Mouse (Mus musculus) ES-E14 (cell line): ENCODE data around the gene Lifr. TPM values are rescaled to one million over a fixed set of nuclear protein-coding genes. Genes with fewer than 3 reads are reported as not detected.

ENCODE experiments used
- DNase-seq: peaks from one replicate; pipeline ENCODE4 v3.0.0-alpha.2; 2013; ENCODE audit warnings: low read depth, low spot score
- H3K27ac ChIP-seq: 2 replicates; pipeline ENCODE4 v1.5.1; 2012; ENCODE audit warnings: low read depth, mild to moderate bottlenecking, low read length, moderate library complexity, mixed read lengths; ENCODE audit not compliant: poor library complexity, insufficient read depth, severe bottlenecking
- H3K36me3 ChIP-seq: 2 replicates; pipeline ENCODE4 v1.6.1; 2012; ENCODE audit warnings: mild to moderate bottlenecking, low read length, moderate library complexity, mixed read lengths; ENCODE audit not compliant: control insufficient read depth, poor library complexity, insufficient read depth, severe bottlenecking
- H3K4me1 ChIP-seq, 2 experiments: fragments of 150-350 bp in 1 of 2; sonication (generic) in 1 of 2; 2 replicates each; pipeline ENCODE4 v1.6.1; 2012; ENCODE audit warnings: low read length in 2 of 2, mild to moderate bottlenecking in 1 of 2, mixed read lengths in 1 of 2; ENCODE audit not compliant: control insufficient read depth in 2 of 2, insufficient read depth in 2 of 2, poor library complexity in 1 of 2
- H3K4me3 ChIP-seq, 2 experiments: fragments of 150-350 bp in 1 of 2; sonication (generic) in 1 of 2; 2 replicates each; pipeline ENCODE4 v1.5.1; 2012; ENCODE audit warnings: low read length in 2 of 2, low read depth in 1 of 2, mild to moderate bottlenecking in 1 of 2, mixed read lengths in 1 of 2; ENCODE audit not compliant: insufficient read depth in 1 of 2, poor library complexity in 1 of 2, severe bottlenecking in 1 of 2
- H3K9ac ChIP-seq: 2 replicates; pipeline ENCODE4 v1.6.1; 2012; ENCODE audit warnings: low read depth, mild to moderate bottlenecking, low read length, mixed read lengths; ENCODE audit not compliant: poor library complexity, insufficient read depth, severe bottlenecking
- H3K9me3 ChIP-seq: fragments of 150-350 bp; sonication (generic); 2 replicates; pipeline ENCODE4 v1.6.1; 2012; ENCODE audit warnings: low read depth, mild to moderate bottlenecking, low read length; ENCODE audit not compliant: control insufficient read depth, insufficient read depth
- CHD2 ChIP-seq: IDR thresholded peaks from 2 replicates; pipeline ENCODE4 v1.6.1; 2014; ENCODE audit warnings: mild to moderate bottlenecking, low read depth, low read length, inconsistent platforms
- HCFC1 ChIP-seq: IDR thresholded peaks from 2 replicates; pipeline ENCODE4 v1.6.1; 2012; ENCODE audit warnings: low read length, inconsistent platforms, borderline replicate concordance; ENCODE audit not compliant: insufficient read depth
- MAFK ChIP-seq: IDR thresholded peaks from 2 replicates; pipeline ENCODE4 v1.6.1; 2014; ENCODE audit warnings: mild to moderate bottlenecking, low read depth, low read length, inconsistent platforms; ENCODE audit not compliant: insufficient read depth
- ZC3H11A ChIP-seq: IDR thresholded peaks from 2 replicates; pipeline ENCODE4 v1.6.1; 2012; ENCODE audit warnings: low read depth, mild to moderate bottlenecking, inconsistent platforms, low read length, borderline replicate concordance
- ZNF384 ChIP-seq: IDR thresholded peaks from 2 replicates; pipeline ENCODE4 v1.6.1; 2012; ENCODE audit warnings: low read depth, low read length, inconsistent platforms
- in situ Hi-C, 2 experiments: fragments of 600-800 bp; cut with MboI; formaldehyde crosslinking; loops; one replicate each; pipeline ENCODE4 v1.15.1; 2025; ENCODE audit warnings: low sequenced_read_pairs in 2 of 2, inconsistent platforms in 1 of 2; ENCODE audit not compliant: unreplicated experiment in 2 of 2
- total RNA-seq: library from RNA; depleted of rRNA; stranded (reverse); fragments of 300-350 nt; gene quantifications from 2 replicates; pipeline ENCODE4 v1.2.3, GENCODE M21; 2012

The Lifr gene
- total RNA-seq, 1 experiment, result 89.3 TPM

DNA sequence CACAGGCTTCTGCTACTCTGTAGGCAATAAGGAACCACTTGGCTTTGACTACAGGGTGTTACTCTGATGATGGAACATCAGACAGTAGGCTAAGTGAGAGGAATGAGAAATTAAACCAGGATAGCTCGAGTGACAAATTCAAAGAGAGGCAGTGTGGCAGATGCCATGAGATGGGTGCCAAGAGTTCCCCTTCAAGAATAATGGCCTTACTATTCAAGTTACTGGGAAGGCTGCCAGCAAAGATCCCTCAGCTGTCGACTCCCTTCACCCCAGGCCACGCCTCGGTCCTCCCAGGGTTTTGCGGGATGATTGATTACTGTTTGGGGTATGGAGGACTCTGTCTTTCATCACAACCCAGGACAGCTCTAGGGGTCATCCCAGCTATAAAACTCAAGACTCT lies 28.4 kb downstream of the Lifr start:
- H3K9me3 ChIP-seq, result no peaks in the 10 kb centered on the region
- in situ Hi-C loops, result no loop called here
- no peak overlapping the region for H3K9ac ChIP-seq
- H3K36me3 ChIP-seq, result no peaks in the 10 kb centered on the region
- peak overlapping the region; percentile 63; the same call in 1 of the 2 replicates for H3K27ac ChIP-seq
- peaks cover 20 to 33% of the 10 kb centered on the region in 2 experiments for H3K4me1 ChIP-seq
- no peak overlapping the region for H3K4me3 ChIP-seq
- no peak for TF ChIP-seq ZNF384
- TF ChIP-seq CHD2, result no peak
- no peak for TF ChIP-seq MAFK
- no peak for TF ChIP-seq HCFC1
- no peak for TF ChIP-seq ZC3H11A
- DNase-seq, result no peak

DNA sequence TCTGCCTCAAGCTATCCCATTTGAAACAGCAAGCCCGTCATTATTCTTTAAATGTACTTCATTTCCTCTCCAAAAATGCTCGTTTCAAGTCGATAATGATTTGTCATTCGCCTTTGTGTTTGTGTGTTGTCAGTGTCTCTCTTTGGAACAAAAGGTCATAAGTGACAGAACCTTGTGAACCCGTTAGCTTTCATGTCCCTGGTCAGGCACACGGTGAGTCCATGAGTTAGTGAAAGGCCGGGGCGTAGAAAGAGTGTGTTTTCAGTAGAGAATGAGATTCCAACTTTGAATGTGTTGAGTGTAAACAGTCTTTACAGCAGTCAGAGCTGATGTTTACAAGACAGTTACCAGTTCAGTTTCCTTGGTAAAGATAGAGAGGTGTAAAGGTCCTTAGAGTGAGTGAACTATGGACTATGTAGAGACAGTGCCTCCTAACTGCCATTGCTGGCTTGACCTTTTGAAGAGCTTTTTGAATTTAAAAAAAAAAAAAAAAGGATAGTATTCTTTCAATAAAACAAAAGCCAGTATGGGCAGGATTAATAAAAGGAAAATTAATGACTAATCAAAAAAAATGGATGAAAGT lies 29.6 kb downstream of the Lifr start:
- peaks cover 18 to 26% of the 10 kb centered on the region in 2 experiments for H3K4me1 ChIP-seq
- no peak overlapping the region; the same call in 1 of the 2 replicates for H3K27ac ChIP-seq
- H3K9ac ChIP-seq, result no peak overlapping the region
- no peaks in the 10 kb centered on the region for H3K9me3 ChIP-seq
- TF ChIP-seq ZNF384 (no peak), MAFK (no peak), ZC3H11A (no peak), HCFC1 (no peak)
- H3K36me3 ChIP-seq, result no peaks in the 10 kb centered on the region
- H3K4me3 ChIP-seq, result no peak overlapping the region
- no peak for DNase-seq
- in situ Hi-C loops, result no loop called here

DNA sequence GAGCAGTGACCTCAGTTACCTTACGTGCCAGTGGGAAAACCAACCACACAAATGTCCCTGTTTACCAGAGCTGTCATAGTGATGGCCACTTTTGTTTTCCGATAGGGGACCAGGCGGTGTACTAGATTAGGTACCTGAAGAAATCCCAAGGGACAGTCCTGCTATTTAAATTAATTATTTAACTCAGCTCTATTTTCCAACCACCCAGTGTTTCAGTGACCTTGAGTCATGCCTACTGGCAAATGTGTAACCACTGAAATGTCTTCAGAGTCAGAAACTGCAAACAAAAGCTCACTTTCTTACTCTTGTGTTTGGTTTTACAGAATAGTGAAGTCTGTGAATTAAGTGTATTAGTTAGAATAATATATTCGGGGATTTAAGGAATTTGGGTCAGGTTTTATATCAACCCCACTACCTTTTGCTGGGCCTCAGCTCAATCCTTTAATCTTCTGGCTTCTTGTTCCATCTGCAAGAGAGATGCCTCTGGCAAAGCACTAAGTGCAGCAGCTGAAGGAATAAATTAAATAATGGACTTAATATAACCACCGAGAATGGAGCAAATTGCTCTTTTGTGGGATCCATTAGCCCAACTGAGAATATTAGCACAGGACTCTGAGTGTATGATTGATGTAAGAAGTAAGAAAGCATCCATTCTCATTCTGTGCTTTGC lies 33.5 kb downstream of the Lifr start:
- Histone ChIP-seq H3K27ac (no peak overlapping the region), H3K36me3 (no peaks in the 10 kb centered on the region), H3K9ac (no peak overlapping the region), H3K4me3 (no peak overlapping the region), H3K9me3 (no peaks in the 10 kb centered on the region), H3K4me1 (peaks cover 4 to 9% of the 10 kb centered on the region in 2 experiments; a peak in 2 of 4 replicates)
- in situ Hi-C loops, result no loop called here
- TF ChIP-seq HCFC1 (no peak), ZNF384 (no peak), CHD2 (no peak), ZC3H11A (no peak), MAFK (no peak)
- no peak for DNase-seq

DNA sequence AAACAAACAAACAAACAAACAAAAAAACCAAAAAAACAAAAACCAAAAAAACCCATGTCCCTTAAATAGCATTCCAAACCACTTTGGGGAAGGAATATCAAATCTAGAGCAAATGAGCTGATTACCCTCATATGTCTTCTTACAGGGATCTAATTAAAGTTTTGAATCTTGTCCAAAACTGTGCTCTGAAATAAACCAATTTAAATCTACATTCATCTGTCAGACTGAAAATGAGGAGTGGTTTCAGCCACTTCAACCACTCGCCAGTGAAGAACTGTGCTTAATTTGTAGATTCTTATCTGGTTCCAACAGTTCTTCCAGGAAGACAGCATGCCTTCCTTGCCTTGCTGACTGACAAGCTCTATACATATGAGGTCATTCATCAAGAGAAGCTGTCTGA lies 35.8 kb downstream of the Lifr start:
- H3K27ac ChIP-seq, result no peak overlapping the region
- no peaks in the 10 kb centered on the region for H3K9me3 ChIP-seq
- H3K9ac ChIP-seq, result no peak overlapping the region
- peaks cover under 1 to 2% of the 10 kb centered on the region in 2 experiments; a peak in 1 of 4 replicates for H3K4me1 ChIP-seq
- H3K36me3 ChIP-seq, result no peaks in the 10 kb centered on the region
- TF ChIP-seq MAFK (no peak), HCFC1 (no peak), ZNF384 (no peak), CHD2 (no peak), ZC3H11A (no peak)
- H3K4me3 ChIP-seq, result no peak overlapping the region
- in situ Hi-C loops, result no loop called here
- DNase-seq, result no peak
